Mouse (Mus musculus): ENCODE measurements around the gene Ptprt. TPM values are rescaled to one million over a fixed set of nuclear protein-coding genes. Genes with fewer than 3 reads are reported as not detected.

Gene Ptprt
- polyA plus RNA-seq, 1 experiment from 2014 or later: 3.2 TPM

- Histone ChIP-seq H3K27ac (no peak overlapping the region), H3K4me2 (no peak overlapping the region), H3K9me3 (replicated peaks) (no peaks in the 10 kb centered on the region), H3K27me3 (no peaks in the 10 kb centered on the region), H3K36me3 (no peaks in the 10 kb centered on the region), H3K4me1 (peaks cover 3% of the 10 kb centered on the region; the same call in 1 of the 2 replicates), H3K4me3 (replicated peaks) (no peak overlapping the region), H3K9ac (no peak overlapping the region)
- no peak for ATAC-seq (replicated peaks; ENCODE audit: low FRiP score)
- 75% methylated on average over 5 of the region's 5 CpGs for WGBS
Observed at GRCm38 (mm10) chr2:161709316-161709715, 951.6 kb downstream of the Ptprt start.

GRCm38 (mm10) chr2:161706386-161706915 is 954.5 kb downstream of the Ptprt start:
- no peaks in the 10 kb centered on the region for H3K36me3 ChIP-seq
- 88% methylated on average over 7 of the region's 7 CpGs for WGBS
- ATAC-seq (replicated peaks; ENCODE audit: low FRiP score): no peak
- H3K4me1 ChIP-seq: peaks cover 3% of the 10 kb centered on the region; the same call in 1 of the 2 replicates
- H3K27me3 ChIP-seq: no peaks in the 10 kb centered on the region
- no peak overlapping the region for H3K4me3 ChIP-seq (replicated peaks)
- no peak overlapping the region for H3K9ac ChIP-seq
- no peaks in the 10 kb centered on the region for H3K9me3 ChIP-seq (replicated peaks)
- no peak overlapping the region for H3K4me2 ChIP-seq
- H3K27ac ChIP-seq: no peak overlapping the region

- no peak for ATAC-seq (replicated peaks; ENCODE audit: low FRiP score)
- 66% methylated on average over 8 of the region's 8 CpGs for WGBS
Observed at GRCm38 (mm10) chr2:161704811-161705210, 956.1 kb downstream of the Ptprt start.

GRCm38 (mm10) chr2:161704410-161704809 is 956.5 kb downstream of the Ptprt start:
- no peaks in the 10 kb centered on the region for H3K36me3 ChIP-seq
- no peak overlapping the region for H3K9ac ChIP-seq
- peaks cover 3% of the 10 kb centered on the region; the same call in 1 of the 2 replicates for H3K4me1 ChIP-seq
- no peak overlapping the region for H3K4me2 ChIP-seq
- no peaks in the 10 kb centered on the region for H3K9me3 ChIP-seq (replicated peaks)
- ATAC-seq (replicated peaks; ENCODE audit: low FRiP score): no peak
- 39% methylated on average over 9 of the region's 9 CpGs for WGBS
- no peak overlapping the region for H3K4me3 ChIP-seq (replicated peaks)
- no peaks in the 10 kb centered on the region for H3K27me3 ChIP-seq
- no peak overlapping the region for H3K27ac ChIP-seq

More at GRCm38 (mm10) chr2:161704811-161705210, 956.1 kb downstream of the Ptprt start:
- no peak overlapping the region for H3K27ac ChIP-seq
- H3K27me3 ChIP-seq: no peaks in the 10 kb centered on the region
- no peak overlapping the region for H3K4me3 ChIP-seq (replicated peaks)
- H3K9me3 ChIP-seq (replicated peaks): no peaks in the 10 kb centered on the region
- peaks cover 3% of the 10 kb centered on the region; the same call in 1 of the 2 replicates for H3K4me1 ChIP-seq
- H3K4me2 ChIP-seq: no peak overlapping the region
- no peaks in the 10 kb centered on the region for H3K36me3 ChIP-seq
- H3K9ac ChIP-seq: no peak overlapping the region

- 85% methylated on average over 8 of the region's 8 CpGs for WGBS
- Histone ChIP-seq H3K9me3 (replicated peaks) (no peaks in the 10 kb centered on the region), H3K27me3 (no peaks in the 10 kb centered on the region), H3K36me3 (no peaks in the 10 kb centered on the region), H3K4me2 (no peak overlapping the region), H3K4me1 (no peaks in the 10 kb centered on the region), H3K27ac (no peak overlapping the region), H3K9ac (no peak overlapping the region), H3K4me3 (replicated peaks) (no peak overlapping the region)
- ATAC-seq (replicated peaks; ENCODE audit: low FRiP score): no peak
Observed at GRCm38 (mm10) chr2:161695819-161696218, 965.1 kb downstream of the Ptprt start.

GRCm38 (mm10) chr2:161668302-161668986 is 992.5 kb downstream of the Ptprt start:
- WGBS: 67% methylated on average over 12 of the region's 12 CpGs
- Histone ChIP-seq H3K9ac (no peak overlapping the region), H3K9me3 (replicated peaks) (no peaks in the 10 kb centered on the region), H3K4me1 (no peaks in the 10 kb centered on the region), H3K27ac (no peak overlapping the region), H3K27me3 (no peaks in the 10 kb centered on the region), H3K4me2 (no peak overlapping the region), H3K36me3 (no peaks in the 10 kb centered on the region), H3K4me3 (replicated peaks) (no peak overlapping the region)
- ATAC-seq (replicated peaks; ENCODE audit: low FRiP score): no peak

GRCm38 (mm10) chr2:161661912-161662311 is 999.0 kb downstream of the Ptprt start:
- no peaks in the 10 kb centered on the region for H3K9me3 ChIP-seq (replicated peaks)
- no peak overlapping the region for H3K9ac ChIP-seq
- no peak overlapping the region for H3K4me3 ChIP-seq (replicated peaks)
- no peak overlapping the region for H3K27ac ChIP-seq
- H3K27me3 ChIP-seq: no peaks in the 10 kb centered on the region
- 31% methylated on average over 5 of the region's 5 CpGs for WGBS
- ATAC-seq (replicated peaks; ENCODE audit: low FRiP score): no peak
- no peaks in the 10 kb centered on the region for H3K36me3 ChIP-seq
- no peaks in the 10 kb centered on the region for H3K4me1 ChIP-seq
- no peak overlapping the region for H3K4me2 ChIP-seq

GRCm38 (mm10) chr2:161660827-161661226 is 1000.1 kb downstream of the Ptprt start:
- no peak overlapping the region for H3K27ac ChIP-seq
- H3K4me1 ChIP-seq: no peaks in the 10 kb centered on the region
- H3K9ac ChIP-seq: no peak overlapping the region
- no peak for ATAC-seq (replicated peaks; ENCODE audit: low FRiP score)
- no peak overlapping the region for H3K4me3 ChIP-seq (replicated peaks)
- H3K4me2 ChIP-seq: no peak overlapping the region
- 20% methylated on average over 4 of the region's 4 CpGs for WGBS
- no peaks in the 10 kb centered on the region for H3K36me3 ChIP-seq
- H3K9me3 ChIP-seq (replicated peaks): no peaks in the 10 kb centered on the region
- no peaks in the 10 kb centered on the region for H3K27me3 ChIP-seq

GRCm38 (mm10) chr2:161657046-161657445 is 1003.9 kb downstream of the Ptprt start:
- H3K4me1 ChIP-seq: no peaks in the 10 kb centered on the region
- H3K9ac ChIP-seq: no peak overlapping the region
- no peak overlapping the region for H3K4me2 ChIP-seq
- H3K36me3 ChIP-seq: no peaks in the 10 kb centered on the region
- 89% methylated on average over 4 of the region's 4 CpGs for WGBS
- H3K27me3 ChIP-seq: no peaks in the 10 kb centered on the region
- no peaks in the 10 kb centered on the region for H3K9me3 ChIP-seq (replicated peaks)
- no peak for ATAC-seq (replicated peaks; ENCODE audit: low FRiP score)
- H3K27ac ChIP-seq: no peak overlapping the region
- no peak overlapping the region for H3K4me3 ChIP-seq (replicated peaks)

- H3K27ac ChIP-seq: no peak overlapping the region
- H3K4me1 ChIP-seq: no peaks in the 10 kb centered on the region
- no peak for ATAC-seq (replicated peaks; ENCODE audit: low FRiP score)
- H3K9ac ChIP-seq: no peak overlapping the region
- no peaks in the 10 kb centered on the region for H3K9me3 ChIP-seq (replicated peaks)
- H3K4me2 ChIP-seq: no peak overlapping the region
- no peak overlapping the region for H3K4me3 ChIP-seq (replicated peaks)
- no peaks in the 10 kb centered on the region for H3K36me3 ChIP-seq
- H3K27me3 ChIP-seq: no peaks in the 10 kb centered on the region
- 95% methylated on average over 3 of the region's 3 CpGs for WGBS
Observed at GRCm38 (mm10) chr2:161656632-161657031, 1004.3 kb downstream of the Ptprt start.

GRCm38 (mm10) chr2:161640805-161641204 is 1020.1 kb downstream of the Ptprt start:
- no peak for ATAC-seq (replicated peaks; ENCODE audit: low FRiP score)
- 91% methylated on average over 2 of the region's 2 CpGs for WGBS

GRCm38 (mm10) chr2:161634084-161634483 is 1026.9 kb downstream of the Ptprt start:
- H3K4me2 ChIP-seq: no peak overlapping the region
- no peak overlapping the region for H3K9ac ChIP-seq
- no peaks in the 10 kb centered on the region for H3K27me3 ChIP-seq
- H3K9me3 ChIP-seq (replicated peaks): no peaks in the 10 kb centered on the region
- no peak overlapping the region for H3K27ac ChIP-seq
- H3K4me1 ChIP-seq: no peaks in the 10 kb centered on the region
- ATAC-seq (replicated peaks; ENCODE audit: low FRiP score): no peak
- 96% methylated on average over 2 of the region's 2 CpGs for WGBS
- no peaks in the 10 kb centered on the region for H3K36me3 ChIP-seq
- H3K4me3 ChIP-seq (replicated peaks): no peak overlapping the region

More at GRCm38 (mm10) chr2:161640805-161641204, 1020.1 kb downstream of the Ptprt start:
- no peak overlapping the region for H3K27ac ChIP-seq
- H3K4me3 ChIP-seq (replicated peaks): no peak overlapping the region
- H3K9me3 ChIP-seq (replicated peaks): no peaks in the 10 kb centered on the region
- no peaks in the 10 kb centered on the region for H3K4me1 ChIP-seq
- no peaks in the 10 kb centered on the region for H3K27me3 ChIP-seq
- H3K4me2 ChIP-seq: no peak overlapping the region
- H3K36me3 ChIP-seq: no peaks in the 10 kb centered on the region
- no peak overlapping the region for H3K9ac ChIP-seq
